Mouse (Mus musculus) heart, postnatal 0 days (tissue): ENCODE data around the gene Smtnl2.
"Not testable (repeated sequence)": the region's sequence is repeated elsewhere in the genome, so short reads cannot be mapped to it uniquely, and the experiment has no call there.

Experiments
- CTCF ChIP-seq: IDR thresholded peaks from 2 replicates; pipeline ENCODE4 v1.5.1; 2016; ENCODE audit warnings: antibody characterized with exemption, control low read depth, low read depth
- EP300 ChIP-seq: IDR thresholded peaks from 2 replicates; pipeline ENCODE4 v1.6.1; 2016; ENCODE audit warnings: antibody characterized with exemption, low read depth

GRCm38 (mm10) chr11:72440597-72440964 lies 29.1 kb upstream of the Smtnl2 start:
- not testable (repeated sequence) for TF ChIP-seq CTCF, EP300
